Mouse (Mus musculus): ENCODE data around the gene F7. TPM values are rescaled to one million over a fixed set of nuclear protein-coding genes. Genes with fewer than 3 reads are reported as not detected.

The F7 gene
- polyA plus RNA-seq, 1 experiment = 0.30 TPM

- no peaks in the 10 kb centered on the region for H3K27me3 ChIP-seq (ENCODE audit: control insufficient read depth, insufficient read depth, low read length)
- H3K4me1 ChIP-seq (ENCODE audit: control insufficient read depth, insufficient read depth, insufficient read length, low read length) = no peaks in the 10 kb centered on the region
- no peak overlapping the region for H3K27ac ChIP-seq (ENCODE audit: insufficient read depth, low read depth, low read length)
- no peaks in the 10 kb centered on the region for H3K36me3 ChIP-seq (ENCODE audit: control insufficient read depth, insufficient read depth, low read length)
- H3K4me3 ChIP-seq (ENCODE audit: low read depth, low read length) = no peak overlapping the region
- TF ChIP-seq POLR2A (IDR thresholded peaks at IDR 0.05; ENCODE audit: low read depth, low read length) (no peak), CTCF (IDR thresholded peaks at IDR 0.05; ENCODE audit: extremely low read depth, insufficient read length, insufficient replicate concordance, low read depth, low read length) (no peak)
- WGBS = 68% methylated on average over 8 of the region's 8 CpGs
These were observed 29.0 kb upstream of the F7 start for GRCm38 (mm10) chr8:12996831-12997275.

GRCm38 (mm10) chr8:12998331-12998730, 27.5 kb upstream of the F7 start:
- 76% methylated on average over 8 of the region's 8 CpGs for WGBS

GRCm38 (mm10) chr8:12999793-13000192, 26.0 kb upstream of the F7 start:
- TF ChIP-seq POLR2A (IDR thresholded peaks at IDR 0.05; ENCODE audit: low read depth, low read length) = no peak
- no peak for TF ChIP-seq CTCF (IDR thresholded peaks at IDR 0.05; ENCODE audit: extremely low read depth, insufficient read length, insufficient replicate concordance, low read depth, low read length)

More at GRCm38 (mm10) chr8:12998331-12998730, 27.5 kb upstream of the F7 start:
- no peak overlapping the region for H3K27ac ChIP-seq (ENCODE audit: insufficient read depth, low read depth, low read length)
- H3K4me3 ChIP-seq (ENCODE audit: low read depth, low read length) = no peak overlapping the region
- H3K4me1 ChIP-seq (ENCODE audit: control insufficient read depth, insufficient read depth, insufficient read length, low read length) = no peaks in the 10 kb centered on the region
- no peaks in the 10 kb centered on the region for H3K27me3 ChIP-seq (ENCODE audit: control insufficient read depth, insufficient read depth, low read length)
- TF ChIP-seq CTCF (IDR thresholded peaks at IDR 0.05; ENCODE audit: extremely low read depth, insufficient read length, insufficient replicate concordance, low read depth, low read length) = no peak
- no peak for TF ChIP-seq POLR2A (IDR thresholded peaks at IDR 0.05; ENCODE audit: low read depth, low read length)
- no peaks in the 10 kb centered on the region for H3K36me3 ChIP-seq (ENCODE audit: control insufficient read depth, insufficient read depth, low read length)

GRCm38 (mm10) chr8:13007458-13007857, 18.4 kb upstream of the F7 start:
- no peaks in the 10 kb centered on the region for H3K27me3 ChIP-seq (ENCODE audit: control insufficient read depth, insufficient read depth, low read length)
- 72% methylated on average over 4 of the region's 4 CpGs for WGBS
- no peaks in the 10 kb centered on the region for H3K4me1 ChIP-seq (ENCODE audit: control insufficient read depth, insufficient read depth, insufficient read length, low read length)
- H3K36me3 ChIP-seq (ENCODE audit: control insufficient read depth, insufficient read depth, low read length) = no peaks in the 10 kb centered on the region
- TF ChIP-seq POLR2A (IDR thresholded peaks at IDR 0.05; ENCODE audit: low read depth, low read length) (no peak), CTCF (IDR thresholded peaks at IDR 0.05; ENCODE audit: extremely low read depth, insufficient read length, insufficient replicate concordance, low read depth, low read length) (no peak)
- H3K27ac ChIP-seq (ENCODE audit: insufficient read depth, low read depth, low read length) = no peak overlapping the region
- H3K4me3 ChIP-seq (ENCODE audit: low read depth, low read length) = no peak overlapping the region

More at GRCm38 (mm10) chr8:12999793-13000192, 26.0 kb upstream of the F7 start:
- Histone ChIP-seq H3K27me3 (ENCODE audit: control insufficient read depth, insufficient read depth, low read length) (no peaks in the 10 kb centered on the region), H3K36me3 (ENCODE audit: control insufficient read depth, insufficient read depth, low read length) (no peaks in the 10 kb centered on the region), H3K4me1 (ENCODE audit: control insufficient read depth, insufficient read depth, insufficient read length, low read length) (no peaks in the 10 kb centered on the region), H3K4me3 (ENCODE audit: low read depth, low read length) (no peak overlapping the region), H3K27ac (ENCODE audit: insufficient read depth, low read depth, low read length) (no peak overlapping the region)
- 80% methylated on average over 9 of the region's 9 CpGs for whole genome bisulfite sequencing

- WGBS = 62% methylated on average over 4 of the region's 4 CpGs
- no peak for TF ChIP-seq POLR2A (IDR thresholded peaks at IDR 0.05; ENCODE audit: low read depth, low read length)
- no peak for TF ChIP-seq CTCF (IDR thresholded peaks at IDR 0.05; ENCODE audit: extremely low read depth, insufficient read length, insufficient replicate concordance, low read depth, low read length)
- no peaks in the 10 kb centered on the region for H3K4me1 ChIP-seq (ENCODE audit: control insufficient read depth, insufficient read depth, insufficient read length, low read length)
- H3K4me3 ChIP-seq (ENCODE audit: low read depth, low read length) = no peak overlapping the region
- no peak overlapping the region for H3K27ac ChIP-seq (ENCODE audit: insufficient read depth, low read depth, low read length)
- H3K27me3 ChIP-seq (ENCODE audit: control insufficient read depth, insufficient read depth, low read length) = no peaks in the 10 kb centered on the region
- no peaks in the 10 kb centered on the region for H3K36me3 ChIP-seq (ENCODE audit: control insufficient read depth, insufficient read depth, low read length)
These were observed 15.5 kb upstream of the F7 start for GRCm38 (mm10) chr8:13010313-13010712.

GRCm38 (mm10) chr8:13019560-13019959, 6.3 kb upstream of the F7 start:
- Histone ChIP-seq H3K27me3 (ENCODE audit: control insufficient read depth, insufficient read depth, low read length) (no peaks in the 10 kb centered on the region), H3K4me3 (ENCODE audit: low read depth, low read length) (no peak overlapping the region), H3K36me3 (ENCODE audit: control insufficient read depth, insufficient read depth, low read length) (no peaks in the 10 kb centered on the region), H3K27ac (ENCODE audit: insufficient read depth, low read depth, low read length) (no peak overlapping the region), H3K4me1 (ENCODE audit: control insufficient read depth, insufficient read depth, insufficient read length, low read length) (no peaks in the 10 kb centered on the region)
- no peak for TF ChIP-seq CTCF (IDR thresholded peaks at IDR 0.05; ENCODE audit: extremely low read depth, insufficient read length, insufficient replicate concordance, low read depth, low read length)
- no peak for TF ChIP-seq POLR2A (IDR thresholded peaks at IDR 0.05; ENCODE audit: low read depth, low read length)
- WGBS = 31% methylated on average over 4 of the region's 4 CpGs

- 93% methylated on average over 8 of the region's 8 CpGs for WGBS
- no peak overlapping the region for H3K27ac ChIP-seq (ENCODE audit: insufficient read depth, low read depth, low read length)
- no peaks in the 10 kb centered on the region for H3K27me3 ChIP-seq (ENCODE audit: control insufficient read depth, insufficient read depth, low read length)
- no peak for TF ChIP-seq POLR2A (IDR thresholded peaks at IDR 0.05; ENCODE audit: low read depth, low read length)
- no peak for TF ChIP-seq CTCF (IDR thresholded peaks at IDR 0.05; ENCODE audit: extremely low read depth, insufficient read length, insufficient replicate concordance, low read depth, low read length)
- H3K36me3 ChIP-seq (ENCODE audit: control insufficient read depth, insufficient read depth, low read length) = no peaks in the 10 kb centered on the region
- no peaks in the 10 kb centered on the region for H3K4me1 ChIP-seq (ENCODE audit: control insufficient read depth, insufficient read depth, insufficient read length, low read length)
- H3K4me3 ChIP-seq (ENCODE audit: low read depth, low read length) = no peak overlapping the region
These were observed 4.0 kb upstream of the F7 start for GRCm38 (mm10) chr8:13021830-13022229.

All from small intestine, adult 2 months (tissue).